ENCODE assay signal across 19 mouse cellular contexts in the genomic region with DNA sequence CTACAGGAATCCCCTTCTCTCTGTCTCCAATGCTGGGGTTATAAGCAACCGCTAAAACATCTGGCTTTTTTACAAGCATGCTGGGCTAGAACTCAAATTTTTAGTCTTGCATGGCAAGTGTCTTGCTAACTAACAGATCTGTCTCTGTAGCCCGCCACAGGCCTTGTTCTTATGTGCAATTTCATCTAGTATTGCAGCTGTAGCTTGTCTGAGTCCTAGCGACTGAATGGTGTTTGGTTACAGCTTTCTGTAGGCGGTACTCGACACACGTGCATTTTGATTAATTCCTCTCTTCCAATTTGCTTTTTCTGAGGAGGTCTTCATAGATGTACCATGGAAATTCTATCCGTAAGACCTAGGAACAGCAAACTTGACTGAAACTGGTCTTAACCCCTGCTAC.
"Had no signal": no experiment of that assay in that cellular context is flagged by ENCODE, and none has a peak within 500 bp of the region (broad histone marks: within the 10 kb centered on the region; RNA-seq: fewer than 3 reads in every experiment).

No protein-coding gene starts in this region.

- H3K9ac ChIP-seq: limb, embryonic 15.5 days; liver, embryonic 14.5 days; liver, postnatal 0 days; lung, embryonic 14.5 days; midbrain, embryonic 13.5 days; stomach, embryonic 15.5 days had no signal

- H3K4me3 ChIP-seq: left cerebral cortex, adult 2 months; limb, embryonic 15.5 days; midbrain, embryonic 10.5 days; midbrain, embryonic 13.5 days; myocyte; stomach, embryonic 15.5 days had no signal

- H3K4me1 ChIP-seq: limb, embryonic 15.5 days; midbrain, embryonic 10.5 days; midbrain, embryonic 13.5 days; stomach, embryonic 15.5 days had no signal

- ATAC-seq: liver, postnatal 0 days; lung, postnatal 0 days; midbrain, embryonic 13.5 days; midbrain, embryonic 16.5 days had no signal

- H3K9me3 ChIP-seq: limb, embryonic 15.5 days; midbrain, embryonic 10.5 days; midbrain, embryonic 13.5 days; stomach, embryonic 15.5 days had no signal

- H3K4me2 ChIP-seq: limb, embryonic 15.5 days; liver, embryonic 11.5 days; lung, embryonic 14.5 days; midbrain, embryonic 13.5 days; stomach, embryonic 15.5 days had no signal

- DNase-seq: kidney, adult 11 months; kidney, adult 9 months; kidney, postnatal 36 days; layer of hippocampus, postnatal 36 days; liver, postnatal 0 days; lung, embryonic 14.5 days; right cerebral cortex, postnatal 4 days; thymus, postnatal 25 days had no signal

- H3K27me3 ChIP-seq: limb, embryonic 15.5 days; midbrain, embryonic 13.5 days; stomach, embryonic 15.5 days had no signal

- H3K36me3 ChIP-seq: limb, embryonic 15.5 days; midbrain, embryonic 10.5 days; midbrain, embryonic 13.5 days; stomach, embryonic 15.5 days had no signal

- H3K27ac ChIP-seq: left cerebral cortex, adult 2 months; limb, embryonic 15.5 days; liver, embryonic 14.5 days; macrophage; midbrain, embryonic 10.5 days; midbrain, embryonic 13.5 days; stomach, embryonic 15.5 days had no signal
